Mouse (Mus musculus) forebrain, embryonic 11.5 days (tissue): ENCODE measurements around the gene Vmn1r191. TPM values are rescaled to one million over a fixed set of nuclear protein-coding genes. Genes with fewer than 3 reads are reported as not detected.

Experiments
- microRNA-seq: library from miRNA; unstranded; fragments of <30 nt; microRNA quantifications from one replicate; pipeline ENCODE4, GENCODE M21; 2016; ENCODE audit not compliant: insufficient number of aligned reads
- polyA plus RNA-seq: library from polyadenylated mRNA; unstranded; fragments of >200 nt; fragmentation: Nextera tagmentation; extraction: Ambion mirVana; gene quantifications from 2 replicates; pipeline ENCODE4 v1.2.1, GENCODE M21; 2014

Vmn1r191 gene
- polyA plus RNA-seq, 1 experiment from 2014 or later: not detected

Small RNAs within 50 kb of the gene (microRNA-seq; reads per million reads assigned to microRNA genes)
- gene Gm23282 (not detected), gene Gm25084 (not detected)

Other genes with a start within 250 kb of the Vmn1r191 start
- 25.9 and 27.5 TPM in 2 replicates for gene Zfp184, start 238.9 kb downstream of the Vmn1r191 start, polyA plus RNA-seq
- 0.12 TPM in 1 of 2 replicates, not detected in the other for gene Pom121l2, start 202.8 kb downstream of the Vmn1r191 start, polyA plus RNA-seq
- 0.37 TPM in 1 of 2 replicates, not detected in the other for gene Prss16, start 174.2 kb downstream of the Vmn1r191 start, polyA plus RNA-seq
- 5.6 TPM in 1 of 2 replicates, not detected in the other for gene Hist1h2ah, start 148.4 kb downstream of the Vmn1r191 start, polyA plus RNA-seq
- 5.4 and 11.9 TPM in 2 replicates for gene Hist1h2bk, start 148.1 kb downstream of the Vmn1r191 start, polyA plus RNA-seq
- gene Hist1h4i, start 142.6 kb downstream of the Vmn1r191 start, polyA plus RNA-seq: 52.1 and 59.1 TPM in 2 replicates
- 64.5 and 67.2 TPM in 2 replicates for gene Hist1h2ag, start 141.0 kb downstream of the Vmn1r191 start, polyA plus RNA-seq
- 9.6 and 11.7 TPM in 2 replicates for gene Hist1h2bj, start 140.8 kb downstream of the Vmn1r191 start, polyA plus RNA-seq
- not detected in 2 replicates for gene Vmn1r188, start 99.5 kb downstream of the Vmn1r191 start, polyA plus RNA-seq
- gene Vmn1r189, start 78.1 kb downstream of the Vmn1r191 start, polyA plus RNA-seq: not detected in 2 replicates
- gene Vmn1r192, start 7.2 kb upstream of the Vmn1r191 start, polyA plus RNA-seq: not detected in 2 replicates
- not detected in 2 replicates for gene Vmn1r193, start 39.2 kb upstream of the Vmn1r191 start, polyA plus RNA-seq
- gene Vmn1r194, start 60.2 kb upstream of the Vmn1r191 start, polyA plus RNA-seq: not detected in 2 replicates
- gene Vmn1r195, start 86.6 kb upstream of the Vmn1r191 start, polyA plus RNA-seq: not detected in 2 replicates
- not detected in 2 replicates for gene Vmn1r196, start 106.0 kb upstream of the Vmn1r191 start, polyA plus RNA-seq
- not detected in 2 replicates for gene Vmn1r197, start 140.6 kb upstream of the Vmn1r191 start, polyA plus RNA-seq
- gene Vmn1r198, start 166.4 kb upstream of the Vmn1r191 start, polyA plus RNA-seq: not detected in 2 replicates
- gene Vmn1r199, start 195.8 kb upstream of the Vmn1r191 start, polyA plus RNA-seq: not detected in 2 replicates
- gene Vmn1r200, start 206.4 kb upstream of the Vmn1r191 start, polyA plus RNA-seq: not detected in 2 replicates